Mouse (Mus musculus) spleen, adult 18-20 months (tissue): Measurements from ENCODE around the gene Mvb12a.

Experiments used
- DNase-seq, 2 experiments: peaks; one replicate each; pipeline ENCODE4 v3.0.0; 2022; ENCODE audit warnings: mixed read lengths in 2 of 2

Mvb12a gene

GRCm38 (mm10) chr8:71567587-71567986, 24.9 kb downstream of the Mvb12a start:
- no peak for DNase-seq

- DNase-seq: peak in 1 of 2 experiments; percentile 16
Observed at GRCm38 (mm10) chr8:71568387-71568937, 25.7 kb downstream of the Mvb12a start, which contains the start of gene Slc27a1. Gene Slc27a1, plus strand, starts transcription at chr8:71568882.

- DNase-seq: no peak
Observed at GRCm38 (mm10) chr8:71568941-71569340, 26.2 kb downstream of the Mvb12a start.

- peak; percentile 67 to 75 for DNase-seq
Observed at GRCm38 (mm10) chr8:71569366-71570290, 26.9 kb downstream of the Mvb12a start.

- peak; percentile 77 to 86 for DNase-seq
Observed at GRCm38 (mm10) chr8:71570291-71570954, 27.7 kb downstream of the Mvb12a start.

- no peak for DNase-seq
Observed at GRCm38 (mm10) chr8:71572077-71572476, 29.4 kb downstream of the Mvb12a start.

- no peak for DNase-seq
Observed at GRCm38 (mm10) chr8:71572847-71573633, 30.3 kb downstream of the Mvb12a start.

- no peak for DNase-seq
Observed at GRCm38 (mm10) chr8:71574426-71574825, 31.7 kb downstream of the Mvb12a start.

- DNase-seq: no peak
Observed at GRCm38 (mm10) chr8:71575020-71575419, 32.3 kb downstream of the Mvb12a start.

- no peak for DNase-seq
Observed at GRCm38 (mm10) chr8:71577856-71578387, 35.2 kb downstream of the Mvb12a start.

GRCm38 (mm10) chr8:71579009-71579408, 36.3 kb downstream of the Mvb12a start:
- DNase-seq: no peak

- DNase-seq: no peak
Observed at GRCm38 (mm10) chr8:71579476-71579875, 36.8 kb downstream of the Mvb12a start.

- no peak for DNase-seq
Observed at GRCm38 (mm10) chr8:71580201-71580600, 37.5 kb downstream of the Mvb12a start.

GRCm38 (mm10) chr8:71586891-71587290, 44.2 kb downstream of the Mvb12a start:
- DNase-seq: no peak

- DNase-seq: no peak
Observed at GRCm38 (mm10) chr8:71588762-71589161, 46.0 kb downstream of the Mvb12a start.

- DNase-seq: no peak
Observed at GRCm38 (mm10) chr8:71591017-71591416, 48.3 kb downstream of the Mvb12a start.

GRCm38 (mm10) chr8:71591471-71592373, 49.0 kb downstream of the Mvb12a start, which contains the start of gene Pgls:
Gene Pgls, plus strand, starts transcription at chr8:71592176.
- peak; percentile 92 to 94 for DNase-seq

GRCm38 (mm10) chr8:71592374-71593170, 49.9 kb downstream of the Mvb12a start:
- peak; percentile 70 to 73 for DNase-seq

- DNase-seq: no peak
Observed at GRCm38 (mm10) chr8:71593556-71594323, 51.0 kb downstream of the Mvb12a start.
